Mouse (Mus musculus) CH12F3 (cell line): ENCODE results near the gene Ppp1r16b.

Experiments
- in situ Hi-C: fragments of 300-500 bp; cut with MboI; formaldehyde crosslinking; loops from 2 replicates; pipeline ENCODE4 v1.14.3; 2020; ENCODE audit warnings: low sequenced_read_pairs

Gene Ppp1r16b

GRCm38 (mm10) chr2:158689060-158689459 is 23.9 kb downstream of the Ppp1r16b start:
- in situ Hi-C loops: no loop called here

DNA sequence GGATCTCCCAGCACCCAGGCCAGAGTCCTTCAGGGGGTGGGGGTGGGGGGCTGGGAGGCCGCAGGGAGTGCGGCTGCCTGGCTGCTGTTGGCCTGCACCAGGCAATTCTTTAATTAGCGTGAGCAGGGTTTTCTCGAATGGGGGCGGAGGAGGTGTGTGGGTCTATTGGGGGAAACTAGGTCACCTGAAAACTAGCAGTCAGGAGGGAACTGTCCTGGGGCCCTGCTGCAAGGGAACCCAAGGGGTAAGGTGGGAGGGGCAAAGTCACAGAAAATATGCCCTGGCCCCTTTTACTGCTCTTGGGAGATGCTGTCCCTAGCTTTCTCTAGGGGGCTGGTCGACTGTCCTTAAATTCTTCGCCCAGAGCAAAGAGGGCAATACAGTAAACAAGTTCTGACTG is 24.4 kb downstream of the Ppp1r16b start:
- in situ Hi-C loops: no loop called here

- in situ Hi-C loops: no loop called here
These were observed 24.9 kb downstream of the Ppp1r16b start for GRCm38 (mm10) chr2:158690116-158690515.

GRCm38 (mm10) chr2:158692191-158692590 is 27.0 kb downstream of the Ppp1r16b start:
- in situ Hi-C loops: no loop called here

DNA sequence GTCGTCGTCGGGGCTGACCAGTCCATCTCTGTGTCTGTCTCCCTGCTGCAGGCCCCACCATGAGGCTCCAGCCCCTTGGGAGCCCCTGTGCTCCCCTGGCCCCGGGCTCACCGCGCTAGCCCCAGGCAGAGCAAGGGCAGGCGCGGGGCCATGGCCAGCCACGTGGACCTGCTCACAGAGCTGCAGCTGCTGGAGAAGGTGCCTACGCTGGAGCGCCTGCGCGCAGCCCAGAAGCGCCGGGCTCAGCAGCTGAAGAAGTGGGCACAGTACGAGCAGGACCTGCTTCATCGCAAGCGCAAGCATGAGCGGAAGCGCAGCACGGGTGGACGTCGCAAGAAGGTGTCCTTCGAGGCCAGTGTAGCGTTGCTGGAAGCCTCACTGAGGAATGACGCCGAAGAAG is 30.6 kb downstream of the Ppp1r16b start:
- in situ Hi-C loops: no loop called here

DNA sequence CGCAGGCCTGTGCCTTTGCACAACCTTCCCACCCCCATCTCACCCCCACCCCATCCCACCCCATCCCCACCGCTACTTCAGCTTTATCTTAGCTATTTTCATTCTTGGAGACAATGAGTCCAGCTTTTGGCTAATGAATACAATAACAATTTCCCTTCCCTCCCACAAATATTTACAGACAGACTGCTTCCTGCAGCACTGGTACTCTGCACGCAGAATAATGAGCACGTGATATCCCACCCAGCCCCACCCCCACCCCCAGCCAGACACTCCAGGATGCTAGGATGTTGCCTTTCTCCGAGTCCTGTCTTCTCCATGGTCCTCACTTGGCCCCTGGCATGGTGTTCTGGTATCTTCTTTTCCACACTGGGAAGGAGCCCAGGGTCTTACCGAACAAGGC is 31.3 kb downstream of the Ppp1r16b start:
- in situ Hi-C loops: no loop called here

DNA sequence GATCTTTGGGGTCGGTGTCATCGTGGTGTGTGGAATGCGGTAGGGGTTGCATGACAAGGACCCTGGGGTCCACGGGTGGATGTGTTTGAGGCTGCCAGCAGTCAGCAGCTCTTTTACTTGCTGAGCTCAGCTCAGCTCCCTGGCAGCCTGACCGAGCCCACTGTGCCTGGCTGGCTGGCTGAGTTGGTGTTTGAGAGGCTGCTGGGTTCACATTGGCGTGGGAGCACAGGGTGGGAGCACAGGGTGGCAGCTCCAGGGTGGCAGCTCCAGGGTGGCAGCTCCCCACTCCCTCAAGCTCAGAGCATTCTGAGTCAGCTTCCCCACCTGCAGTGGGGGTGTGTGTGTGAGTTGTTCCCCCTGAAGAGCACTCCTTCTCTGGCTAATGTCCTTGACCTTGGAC is 34.7 kb downstream of the Ppp1r16b start:
- in situ Hi-C loops: no loop called here

DNA sequence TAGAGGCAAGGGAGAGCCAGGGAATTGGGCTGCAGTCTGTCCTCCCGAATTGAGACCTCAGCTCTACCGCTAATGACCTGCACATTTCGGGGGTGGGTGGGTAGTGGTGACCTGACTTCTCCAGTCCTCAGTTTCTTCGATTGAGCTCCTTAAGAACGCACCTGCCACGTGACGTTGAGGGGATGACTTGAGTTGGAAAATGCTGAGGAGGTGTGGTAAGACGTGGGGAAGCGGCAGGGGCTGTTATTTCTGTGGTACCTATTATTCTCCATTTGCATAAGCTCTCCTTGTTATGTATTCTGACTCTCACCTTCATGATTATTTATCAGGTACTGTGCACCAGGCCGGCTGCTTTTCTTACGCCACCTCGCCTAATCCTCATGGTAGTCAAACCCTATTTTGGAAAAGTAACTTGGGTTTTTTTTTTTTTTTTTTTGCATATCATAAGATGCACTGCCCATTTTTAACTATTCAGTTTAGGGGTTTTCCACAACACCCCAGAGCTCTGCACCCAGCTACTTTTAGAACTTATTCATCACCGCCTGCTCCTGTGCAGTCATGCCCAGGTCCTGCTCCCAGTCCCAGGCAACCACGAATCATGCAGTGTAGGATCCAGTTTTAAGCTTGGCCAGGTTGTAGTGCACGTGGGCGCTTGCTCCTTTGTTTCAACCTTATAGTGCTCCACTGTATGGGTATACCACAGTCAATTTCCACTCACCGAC is 35.5 kb downstream of the Ppp1r16b start:
- in situ Hi-C loops: no loop called here

- in situ Hi-C loops: no loop called here
These were observed 36.3 kb downstream of the Ppp1r16b start for GRCm38 (mm10) chr2:158701505-158701904.

- in situ Hi-C loops: no loop called here
These were observed 37.0 kb downstream of the Ppp1r16b start for GRCm38 (mm10) chr2:158702176-158702575.

GRCm38 (mm10) chr2:158704720-158705119 is 39.5 kb downstream of the Ppp1r16b start:
- in situ Hi-C loops: no loop called here

- in situ Hi-C loops: no loop called here
These were observed 40.3 kb downstream of the Ppp1r16b start for GRCm38 (mm10) chr2:158705529-158705928.

DNA sequence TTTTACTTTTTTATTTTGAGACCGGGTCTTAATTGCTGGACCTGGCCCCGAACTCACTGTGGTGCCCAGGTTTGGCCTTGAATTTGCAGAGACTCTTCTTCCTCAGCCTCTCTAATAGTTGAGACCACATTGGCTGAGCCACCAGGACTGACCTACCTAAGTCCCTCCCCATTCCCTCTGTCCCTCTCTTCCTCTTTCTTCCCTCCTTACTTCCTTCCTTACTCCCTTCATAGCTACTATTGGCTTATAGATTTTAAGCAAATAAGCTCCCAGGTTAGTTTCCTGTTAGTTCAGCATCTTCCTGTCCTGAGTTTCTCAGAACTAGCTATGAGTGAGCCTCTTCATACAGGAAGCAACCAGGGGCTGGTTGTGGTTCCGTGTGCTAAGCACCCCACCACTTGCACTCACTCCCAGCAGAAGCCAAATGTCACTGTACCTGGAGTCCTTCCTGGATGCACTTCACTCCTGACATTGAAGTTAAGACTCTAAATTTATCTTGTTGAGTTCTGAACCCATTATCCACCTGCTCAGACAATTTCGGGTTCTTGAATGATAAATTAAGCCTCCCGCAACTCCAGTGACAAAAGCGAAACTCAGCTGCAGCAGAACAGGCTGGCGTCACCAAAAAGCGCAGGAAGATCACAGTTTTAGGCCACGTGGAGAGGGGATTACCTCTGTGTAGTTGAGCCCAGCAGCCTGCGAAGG is 41.7 kb downstream of the Ppp1r16b start:
- in situ Hi-C loops: no loop called here

- in situ Hi-C loops: no loop called here
These were observed 42.9 kb downstream of the Ppp1r16b start for GRCm38 (mm10) chr2:158708121-158708520.

DNA sequence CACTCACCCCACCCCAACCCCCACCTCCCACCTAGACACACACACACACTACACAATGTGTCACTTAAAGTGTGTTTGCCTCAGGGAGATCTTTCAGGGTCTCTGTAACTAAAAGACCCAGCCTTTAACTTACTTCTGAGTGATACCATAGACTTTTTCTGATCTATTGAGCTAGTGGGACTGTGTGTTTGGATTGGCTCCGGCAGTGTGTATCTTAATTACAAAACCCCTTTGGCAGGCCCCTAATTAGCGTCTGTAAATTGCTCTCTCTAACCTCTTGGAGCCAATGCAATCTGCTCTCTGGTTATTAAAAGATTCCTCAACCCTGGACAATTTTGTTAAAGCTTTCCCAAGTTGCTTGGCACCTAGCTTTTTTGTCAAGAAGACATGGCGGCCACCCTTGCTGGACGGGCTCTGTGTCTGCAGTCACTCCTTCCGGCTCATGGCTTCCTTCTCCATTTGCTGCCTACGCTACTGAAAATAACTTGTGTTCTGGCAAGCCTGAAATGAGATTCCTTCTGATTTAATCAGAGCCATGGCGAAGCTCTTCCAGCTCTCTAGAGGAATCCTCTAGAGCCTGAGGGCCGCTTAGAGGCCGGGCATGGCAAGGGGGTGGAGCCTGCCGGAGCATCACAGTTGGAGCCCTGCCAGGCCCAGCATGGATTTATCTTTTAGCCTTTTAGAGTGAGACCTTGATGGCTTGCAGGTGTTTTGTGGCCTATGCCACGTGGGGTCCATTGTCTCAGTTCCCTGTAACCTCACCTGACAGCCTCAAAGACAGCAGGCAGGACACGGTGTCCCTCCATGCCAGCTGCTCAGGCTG is 46.9 kb downstream of the Ppp1r16b start:
- in situ Hi-C loops: no loop called here

- in situ Hi-C loops: no loop called here
These were observed 49.6 kb downstream of the Ppp1r16b start for GRCm38 (mm10) chr2:158714826-158715225.

- in situ Hi-C loops: no loop called here
These were observed 50.9 kb downstream of the Ppp1r16b start for GRCm38 (mm10) chr2:158716066-158716465.

DNA sequence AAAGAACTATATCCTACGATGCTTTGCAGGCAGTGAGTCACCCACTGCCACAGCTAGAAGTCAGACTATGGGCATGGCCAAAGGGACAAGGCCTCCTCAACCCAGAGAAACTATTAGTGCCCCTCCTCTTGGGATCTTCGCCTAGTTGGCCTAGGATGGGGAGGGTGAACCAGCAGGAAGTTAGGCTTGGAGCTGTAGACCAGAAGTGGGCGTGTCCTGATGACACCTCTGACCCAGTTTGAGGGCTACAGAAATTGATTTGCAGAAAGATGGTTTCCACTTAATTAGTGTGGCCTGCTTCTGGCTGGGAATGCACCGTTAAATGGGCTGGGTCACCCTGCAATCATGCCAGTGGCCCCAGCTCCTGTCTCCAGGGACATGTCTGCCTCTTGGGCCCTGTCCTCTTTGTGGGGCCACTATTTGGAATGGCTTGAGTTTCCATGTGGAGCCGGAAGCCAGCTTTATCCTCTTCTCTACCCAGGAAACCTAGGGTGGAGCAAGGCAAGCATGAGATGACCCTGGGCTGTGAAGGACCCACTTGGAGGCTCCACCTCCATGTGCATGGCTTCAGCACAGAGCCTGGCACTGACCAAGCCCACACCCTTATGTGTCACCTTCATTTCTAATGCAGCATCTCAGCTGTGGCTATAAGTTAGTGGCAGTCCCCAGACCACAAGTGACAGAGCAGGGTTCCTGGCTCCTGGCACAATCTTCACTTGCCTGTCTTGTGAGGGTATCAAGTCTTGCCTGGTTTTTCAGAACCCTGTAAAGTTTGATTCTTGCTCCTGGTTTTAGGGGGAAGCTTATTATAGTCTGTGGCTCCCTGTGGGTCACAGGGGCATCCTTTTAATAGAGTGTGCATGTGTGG is 52.6 kb downstream of the Ppp1r16b start:
- in situ Hi-C loops: no loop called here

GRCm38 (mm10) chr2:158718816-158719549 is 53.8 kb downstream of the Ppp1r16b start:
- in situ Hi-C loops: no loop called here
